Mouse (Mus musculus) liver, embryonic 16.5 days (tissue): ENCODE measurements around the gene Iqsec1. TPM values are rescaled to one million over a fixed set of nuclear protein-coding genes. Genes with fewer than 3 reads are reported as not detected.

Experiments
- ATAC-seq: fragments of 200-750 bp; cut with Nextera tagmentation; 2 replicates; pipeline ENCODE4 v1.8.0; 2017; ENCODE audit warnings: low read depth, mild to moderate bottlenecking, moderate number of reproducible peaks, moderate library complexity
- H3K27ac ChIP-seq: fragments of 300-500 bp; sonication (generic); 2 replicates; pipeline ENCODE4 v1.5.1; 2014; ENCODE audit warnings: mild to moderate bottlenecking, low read length
- H3K27me3 ChIP-seq: fragments of 300-500 bp; sonication (generic); 2 replicates; pipeline ENCODE4 v1.6.1; 2014; ENCODE audit warnings: low read depth, low read length, mixed read lengths; ENCODE audit not compliant: control insufficient read depth, insufficient read depth
- H3K36me3 ChIP-seq: fragments of 300-500 bp; sonication (generic); 2 replicates; pipeline ENCODE4 v1.6.1; 2014; ENCODE audit warnings: mild to moderate bottlenecking; ENCODE audit not compliant: control insufficient read depth, insufficient read depth
- H3K4me1 ChIP-seq: fragments of 300-500 bp; sonication (generic); 2 replicates; pipeline ENCODE4 v1.6.1; 2014; ENCODE audit warnings: low read depth, low read length, mixed read lengths; ENCODE audit not compliant: control insufficient read depth
- H3K4me2 ChIP-seq: fragments of 300-500 bp; sonication (generic); 2 replicates; pipeline ENCODE4 v1.6.1; 2014; ENCODE audit warnings: low read depth, low read length, mixed read lengths
- H3K4me3 ChIP-seq: fragments of 300-500 bp; sonication (generic); 2 replicates; pipeline ENCODE4 v1.5.1; 2014; ENCODE audit warnings: low read depth, mild to moderate bottlenecking, low read length
- H3K9ac ChIP-seq: fragments of 300-500 bp; sonication (generic); 2 replicates; pipeline ENCODE4 v1.6.1; 2014; ENCODE audit warnings: low read depth, low read length
- H3K9me3 ChIP-seq: fragments of 300-500 bp; sonication (generic); replicated peaks from 2 replicates; pipeline ENCODE4 v1.6.1; 2016; ENCODE audit warnings: low read length; ENCODE audit not compliant: control insufficient read depth
- WGBS: fragments of 180-500 bp; shearing (Covaris S2); extraction: QIAGEN DNeasy Blood & Tissue Kit; methylation state at CpG from one replicate; pipeline ENCODE4 v1.1.7; 2014; ENCODE audit not compliant: insufficient replicate concordance; 5-methylcytosine and 5-hydroxymethylcytosine counted together
- polyA plus RNA-seq: library from polyadenylated mRNA; unstranded; fragments of >200 nt; fragmentation: Nextera tagmentation; extraction: Ambion mirVana; gene quantifications from 2 replicates; pipeline ENCODE4 v1.2.1, GENCODE M21; 2015

Gene Iqsec1
- polyA plus RNA-seq, 1 experiment from 2014 or later, result 3.6 TPM

DNA sequence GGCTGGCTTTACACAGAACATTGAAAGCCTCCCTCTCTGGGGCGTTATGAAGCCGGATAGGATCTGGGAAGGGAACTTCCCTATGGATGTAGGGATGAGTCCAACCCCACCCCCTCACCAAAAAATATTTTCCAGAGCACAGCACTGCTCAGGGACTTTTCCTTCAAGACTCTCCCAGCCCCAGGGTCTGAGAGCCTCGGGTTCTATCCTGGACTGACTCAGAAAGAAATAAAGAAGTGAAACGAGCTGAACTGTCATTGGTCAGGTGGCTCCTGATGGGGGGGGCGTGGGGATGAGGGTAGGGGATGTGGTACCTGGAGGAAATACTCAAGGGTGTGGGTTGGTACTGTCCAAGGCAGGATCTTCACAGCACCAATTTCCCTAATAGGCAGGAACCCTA, 231.9 kb downstream of the Iqsec1 start:
- H3K9ac ChIP-seq, result no peak overlapping the region
- 43% methylated on average over 5 of the region's 5 CpGs for WGBS
- no peak overlapping the region for H3K27ac ChIP-seq
- no peak for ATAC-seq
- no peak overlapping the region; the same call in 1 of the 2 replicates for H3K4me2 ChIP-seq
- no peaks in the 10 kb centered on the region for H3K9me3 ChIP-seq
- peaks cover 14% of the 10 kb centered on the region for H3K4me1 ChIP-seq
- peak overlapping the region; percentile 27; the same call in 1 of the 2 replicates for H3K4me3 ChIP-seq
- no peaks in the 10 kb centered on the region for H3K36me3 ChIP-seq
- H3K27me3 ChIP-seq, result no peaks in the 10 kb centered on the region

DNA sequence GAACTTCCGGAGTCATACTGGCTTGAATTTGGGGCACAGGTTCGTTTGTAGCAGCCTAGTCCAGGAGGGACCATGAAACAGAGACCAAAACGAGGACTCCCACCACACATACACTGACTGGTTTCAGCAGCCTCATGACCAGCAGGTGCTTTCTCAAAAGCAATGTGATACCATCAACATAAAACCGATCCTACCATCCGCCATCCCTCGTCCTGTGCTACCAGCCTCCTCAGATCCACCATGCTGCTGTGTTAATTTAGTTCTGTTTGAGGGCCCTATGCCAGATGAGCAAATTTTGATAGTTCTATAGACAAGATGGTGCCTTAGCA, 232.9 kb downstream of the Iqsec1 start:
- H3K27ac ChIP-seq, result no peak overlapping the region

DNA sequence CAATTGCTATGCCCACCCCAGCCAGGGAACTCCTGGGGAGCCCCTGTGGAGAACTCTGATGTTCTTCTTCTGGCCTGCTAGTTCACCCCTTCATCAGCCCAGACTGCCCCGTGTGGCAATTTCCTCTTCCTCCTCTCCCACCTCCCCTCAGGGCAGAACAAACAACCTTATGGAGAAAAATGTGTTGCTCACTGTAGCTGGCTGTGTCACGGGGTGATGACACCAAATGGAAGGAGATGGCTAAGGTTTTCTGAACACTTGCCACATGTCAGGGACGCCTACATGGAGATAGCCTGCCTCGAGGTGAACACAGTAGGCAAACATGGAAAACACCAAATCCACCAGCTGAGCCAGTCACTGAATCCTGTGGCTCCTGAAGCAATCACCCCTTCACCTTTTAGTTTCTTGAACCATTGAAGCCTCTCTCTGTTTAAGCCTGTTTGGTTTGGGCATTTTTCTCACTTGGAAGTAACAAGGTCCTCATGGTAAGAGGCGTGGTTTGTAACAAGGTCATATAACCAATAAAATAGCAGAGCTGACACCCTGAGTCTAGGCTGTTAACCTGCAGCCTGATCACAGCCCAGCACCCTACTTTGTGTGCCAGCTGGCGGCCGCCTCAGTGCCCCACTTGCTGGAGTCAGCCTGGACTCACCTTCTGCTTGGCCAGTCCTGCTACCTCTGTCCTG, 233.4 kb downstream of the Iqsec1 start:
- no peak for ATAC-seq
- Histone ChIP-seq H3K4me2 (no peak overlapping the region; the same call in 1 of the 2 replicates), H3K27me3 (no peaks in the 10 kb centered on the region), H3K4me3 (no peak overlapping the region), H3K4me1 (peaks cover 29% of the 10 kb centered on the region), H3K36me3 (no peaks in the 10 kb centered on the region), H3K9me3 (no peaks in the 10 kb centered on the region), H3K27ac (peak overlapping the region; percentile 35; the same call in 1 of the 2 replicates), H3K9ac (no peak overlapping the region)
- 49% methylated on average over 7 of the region's 7 CpGs for WGBS

More for the DNA sequence above, 232.9 kb downstream of the Iqsec1 start:
- Histone ChIP-seq H3K9me3 (no peaks in the 10 kb centered on the region), H3K36me3 (no peaks in the 10 kb centered on the region), H3K27me3 (no peaks in the 10 kb centered on the region), H3K9ac (no peak overlapping the region), H3K4me2 (no peak overlapping the region), H3K4me1 (peaks cover 24% of the 10 kb centered on the region), H3K4me3 (no peak overlapping the region)
- ATAC-seq, result no peak
- 59% methylated on average over 6 of the region's 6 CpGs for WGBS

- no peak for ATAC-seq
- Histone ChIP-seq H3K9me3 (no peaks in the 10 kb centered on the region), H3K27ac (peak overlapping the region; percentile 42; the same call in 1 of the 2 replicates), H3K27me3 (no peaks in the 10 kb centered on the region), H3K4me1 (peaks cover 39% of the 10 kb centered on the region), H3K9ac (no peak overlapping the region), H3K4me2 (no peak overlapping the region), H3K4me3 (no peak overlapping the region), H3K36me3 (no peaks in the 10 kb centered on the region)
- WGBS, result 52% methylated on average over 2 of the region's 2 CpGs
Observed at GRCm38 (mm10) chr6:90754093-90754492, 234.4 kb downstream of the Iqsec1 start.

GRCm38 (mm10) chr6:90753656-90754055, 234.8 kb downstream of the Iqsec1 start:
- ATAC-seq, result no peak
- H3K4me3 ChIP-seq, result no peak overlapping the region
- no peaks in the 10 kb centered on the region for H3K27me3 ChIP-seq
- no peaks in the 10 kb centered on the region for H3K36me3 ChIP-seq
- no peak overlapping the region for H3K4me2 ChIP-seq
- peaks cover 43% of the 10 kb centered on the region for H3K4me1 ChIP-seq
- H3K9me3 ChIP-seq, result no peaks in the 10 kb centered on the region
- peak overlapping the region; percentile 42; the same call in 1 of the 2 replicates for H3K27ac ChIP-seq
- no peak overlapping the region for H3K9ac ChIP-seq

- H3K4me3 ChIP-seq, result no peak overlapping the region
- peak overlapping the region; percentile 58; the same call in 1 of the 2 replicates for H3K27ac ChIP-seq
- H3K27me3 ChIP-seq, result no peaks in the 10 kb centered on the region
- H3K9ac ChIP-seq, result no peak overlapping the region
- H3K4me2 ChIP-seq, result no peak overlapping the region
- peaks cover 46% of the 10 kb centered on the region for H3K4me1 ChIP-seq
- ATAC-seq, result peak; percentile 33; the same call in 1 of the 2 replicates
- H3K36me3 ChIP-seq, result no peaks in the 10 kb centered on the region
- H3K9me3 ChIP-seq, result no peaks in the 10 kb centered on the region
- 26% methylated on average over 3 of the region's 3 CpGs for WGBS
Observed at GRCm38 (mm10) chr6:90751624-90752023, 236.9 kb downstream of the Iqsec1 start.

DNA sequence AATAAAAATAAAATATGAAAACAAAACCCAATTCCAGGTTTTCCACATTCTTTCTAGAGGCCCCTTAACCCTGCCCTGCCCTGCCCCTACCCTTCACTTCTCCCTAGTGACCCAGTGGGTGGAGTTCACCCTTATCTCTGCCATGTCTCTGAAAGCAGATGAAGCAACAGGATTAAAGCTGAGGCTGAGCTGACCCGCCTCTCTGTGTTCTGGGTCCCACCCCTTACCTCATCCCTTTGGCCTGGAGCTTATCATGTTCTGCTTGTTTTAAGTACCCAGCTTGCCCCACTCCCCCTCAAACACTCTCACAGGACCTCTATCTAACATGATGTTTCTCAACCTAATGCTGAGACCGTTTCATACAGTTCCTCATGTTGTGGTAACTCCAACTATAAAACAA, 238.4 kb downstream of the Iqsec1 start:
- ATAC-seq, result peak; percentile 93
- Histone ChIP-seq H3K4me2 (peak overlapping the region; percentile 14), H3K36me3 (no peaks in the 10 kb centered on the region), H3K9ac (no peak overlapping the region), H3K27me3 (no peaks in the 10 kb centered on the region), H3K27ac (peak overlapping the region; percentile 3; the same call in 1 of the 2 replicates), H3K9me3 (no peaks in the 10 kb centered on the region), H3K4me3 (no peak overlapping the region), H3K4me1 (peaks cover 54% of the 10 kb centered on the region)
- 8% methylated on average over 2 of the region's 2 CpGs for WGBS

DNA sequence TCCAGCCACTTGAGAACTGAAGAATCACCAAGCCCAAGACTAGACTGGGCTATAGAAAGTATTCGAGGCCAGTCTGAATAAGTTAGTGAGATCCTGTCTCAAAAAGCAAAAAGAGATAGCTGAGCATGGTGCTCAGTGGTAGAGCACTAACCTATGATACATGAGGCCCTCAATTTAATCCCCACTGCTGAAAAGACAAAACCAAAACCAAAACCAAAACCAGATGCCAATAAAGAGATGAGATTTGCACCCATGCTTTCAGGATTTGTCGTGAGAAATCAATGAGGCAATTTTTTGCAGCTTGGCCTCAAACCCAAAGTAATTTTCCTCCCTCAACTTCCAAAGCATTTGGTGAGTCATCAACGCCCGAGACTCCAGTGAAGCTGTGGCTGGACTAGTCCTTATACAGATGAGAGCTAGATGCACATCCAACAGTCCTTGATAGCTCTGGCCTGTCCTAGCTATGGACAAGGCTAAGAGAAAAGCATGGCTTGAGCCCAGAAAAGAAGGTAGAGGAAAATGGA, 239.0 kb downstream of the Iqsec1 start:
- H3K4me1 ChIP-seq, result peaks cover 52% of the 10 kb centered on the region
- no peak overlapping the region for H3K9ac ChIP-seq

DNA sequence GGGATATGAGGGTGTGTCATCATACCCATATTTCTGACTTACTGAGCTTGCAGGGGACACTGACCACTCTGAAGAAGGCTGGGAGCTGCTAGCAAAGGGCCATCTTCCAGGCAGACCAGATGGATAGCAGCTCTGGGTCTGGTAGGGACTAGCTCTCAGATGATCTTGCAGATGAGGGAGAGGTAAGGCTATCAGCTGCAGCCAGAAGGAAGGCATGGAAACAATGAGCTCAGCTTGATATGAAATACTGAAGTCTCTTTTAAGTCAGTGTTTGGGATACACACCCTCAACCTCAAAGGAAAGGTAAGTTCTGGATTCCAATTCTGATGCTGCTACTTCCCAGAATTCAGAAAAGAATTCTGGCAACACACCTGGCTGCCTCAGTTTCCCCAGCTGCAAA, 239.5 kb downstream of the Iqsec1 start:
- Histone ChIP-seq H3K4me1 (peaks cover 52% of the 10 kb centered on the region), H3K9ac (no peak overlapping the region), H3K36me3 (no peaks in the 10 kb centered on the region), H3K9me3 (no peaks in the 10 kb centered on the region), H3K4me3 (no peak overlapping the region), H3K27me3 (no peaks in the 10 kb centered on the region), H3K4me2 (no peak overlapping the region), H3K27ac (peak overlapping the region; percentile 3; the same call in 1 of the 2 replicates)
- no peak for ATAC-seq

More for the DNA sequence above, 239.0 kb downstream of the Iqsec1 start:
- WGBS, result 69% methylated on average over 4 of the region's 4 CpGs
- Histone ChIP-seq H3K4me2 (peak overlapping the region; percentile 14), H3K27ac (peak overlapping the region; percentile 3), H3K36me3 (no peaks in the 10 kb centered on the region), H3K4me3 (no peak overlapping the region), H3K27me3 (no peaks in the 10 kb centered on the region), H3K9me3 (no peaks in the 10 kb centered on the region)
- no peak for ATAC-seq
